In genomic region chr19:57655083-57655482, GRCm38 (mm10) we compare ENCODE assay signal across 8 mouse cellular contexts. TPM values are rescaled to one million over a fixed set of nuclear protein-coding genes. Genes with fewer than 3 reads are reported as not detected.
DNase-seq lines count a peak whose midpoint lies in the region; TF ChIP-seq lines count a peak whose summit lies in the region.
"Had no signal": no experiment of that assay in that cellular context is flagged by ENCODE, and none has a peak within 500 bp of the region (broad histone marks: within the 10 kb centered on the region; RNA-seq: fewer than 3 reads in every experiment).

No protein-coding gene starts in this region.

- H3K79me2 ChIP-seq in CH12.LX (replicated peaks; ENCODE audit: control insufficient read depth, extremely low read depth, insufficient read depth, poor library complexity, severe bottlenecking), result no peaks in the 10 kb centered on the region

- no peaks in the 10 kb centered on the region for H3K27me3 ChIP-seq in CH12.LX (replicated peaks)

- TF ChIP-seq POLR2A in CH12.LX (IDR thresholded peaks at IDR 0.05; ENCODE audit: low read depth, low read length), result no peak

- no peak overlapping the region for H3K27ac ChIP-seq in CH12.LX (ENCODE audit: insufficient read depth, low read depth)

- 0 out of 2 replicates have a peak, but pooled peaks have one; percentile 10 for TF ChIP-seq EP300 in CH12.LX (IDR thresholded peaks at IDR 0.05; ENCODE audit: low read length)

- TF ChIP-seq CTCF in CH12.LX (conservative IDR thresholded peaks at IDR 0.05 in 1 of 2, IDR thresholded peaks at IDR 0.05 in 1 of 2; ENCODE audit: low read depth in 2 of 2, low read length in 2 of 2), result peak; percentile 58 to 81

- H3K36me3 ChIP-seq in CH12.LX (replicated peaks in 1 of 2; ENCODE audit: control insufficient read depth in 1 of 2, insufficient read depth in 1 of 2, low read length in 1 of 2), result peaks cover 0 to 21% of the 10 kb centered on the region in 2 experiments

- TF ChIP-seq RAD21 in CH12.LX (IDR thresholded peaks at IDR 0.05; ENCODE audit: low read depth, low read length), result peak; percentile 82

- DNase-seq in kidney, adult 8-10 months, result peak; percentile 6 to 38
- DNase-seq in kidney, adult 11 months, result no peak
- DNase-seq in CH12.LX (ENCODE audit: extremely low read depth), result peak; percentile 64
- DNase-seq in adrenal gland, adult 2 months, result peak; percentile 14
- DNase-seq in fibroblast of lung, adult 2 months (ENCODE audit: low read depth), result peak; percentile 57
- peak; percentile 28 to 53 for DNase-seq in layer of hippocampus, postnatal 36 days
- DNase-seq in right cerebral cortex, postnatal 25 days, result peak; percentile 50

- H3K9ac ChIP-seq in CH12.LX (ENCODE audit: insufficient read depth, low read depth), result no peak overlapping the region

- peaks cover 0 to 9% of the 10 kb centered on the region in 2 experiments; a peak in 2 of 4 replicates for H3K4me1 ChIP-seq in CH12.LX (ENCODE audit: control insufficient read depth in 1 of 2, insufficient read depth in 2 of 2)

- in situ Hi-C loops in CH12.LX (cut with MboI; ENCODE audit: low pct_ligation_motif_present, low pct_unique_long_range_greater_than_20kb, low sequenced_read_pairs), result no loop called here

- no peak overlapping the region for H3K4me2 ChIP-seq in CH12.LX (ENCODE audit: insufficient read depth, low read depth, poor library complexity, severe bottlenecking)

- H3K4me3 ChIP-seq in CH12.LX (replicated peaks in 1 of 3; ENCODE audit: low read depth in 2 of 3, low read length in 2 of 3, poor library complexity in 1 of 3), result no peak overlapping the region
- H3K4me3 ChIP-seq: erythroblast, embryonic 14.5 days had no signal

- H3K9me3 ChIP-seq in CH12.LX (replicated peaks; ENCODE audit: low read length), result no peaks in the 10 kb centered on the region

- dilution Hi-C loops in CH12.LX (cut with MboI; ENCODE audit: extremely low pct_ligation_motif_present, extremely low pct_unique_long_range_greater_than_20kb, low sequenced_read_pairs), result no loop called here

TF ChIP-seq in CH12.LX, 34 proteins besides CTCF, POLR2A, EP300 and RAD21:
- peak; percentile 54 for TF ChIP-seq SMC3 (IDR thresholded peaks at IDR 0.05; ENCODE audit: low read depth, low read length)
- TF ChIP-seq MAX (IDR thresholded peaks at IDR 0.05; ENCODE audit: low read length), result 0 out of 2 replicates have a peak, but pooled peaks have one; percentile 11
- TF ChIP-seq NELFE (IDR thresholded peaks at IDR 0.05; ENCODE audit: low read depth, low read length), result no peak; the same call in 1 of the 2 replicates
- TF ChIP-seq TCF12 (IDR thresholded peaks at IDR 0.05; ENCODE audit: low read depth, low read length), result no peak

RNA-seq across cellular contexts. Expression of gene Atrnl1, which starts 44.2 kb away (rescaled TPM):
- 1.5 and 1.9 TPM in 2 replicates for total RNA-seq in CH12.LX (2012; rRNA removed)
- total RNA-seq in CH12.LX (2014; rRNA removed), result 1.9 and 2.1 TPM in 2 replicates
- polyA plus RNA-seq in CH12.LX (2012; ENCODE audit: insufficient read length, low read depth), result 1.7 and 1.9 TPM in 2 replicates
- total RNA-seq in adrenal gland, adult 2 months (2021), result 10 to 100 TPM; 23.4 to 24.4 TPM
- polyA plus RNA-seq in adrenal gland, adult 2 months (2012; rRNA removed), result 5.7 and 6.0 TPM in 2 replicates
- total RNA-seq in layer of hippocampus, postnatal 36 days (2021), result 10 to 100 TPM; 67.3 to 71.1 TPM

Comparison
In these comparisons a context has a peak if more than half of its experiments do, and no peak if none do; other contexts are left out.
1. RNA of gene Atrnl1, which starts 44.2 kb away (total RNA-seq): 67.3 to 71.1 TPM in layer of hippocampus, postnatal 36 days and 23.4 to 24.4 TPM in adrenal gland, adult 2 months; 1.5 to 2.1 TPM in CH12.LX; every median in the first group is over 4 times any median in the second.